Mouse (Mus musculus): ENCODE results near the gene Cog1. TPM values are rescaled to one million over a fixed set of nuclear protein-coding genes. Genes with fewer than 3 reads are reported as not detected.

Gene Cog1
- polyA plus RNA-seq (2015; fragmentation: Nextera tagmentation; extraction: Ambion mirVana): 32.4 and 36.3 TPM in 2 replicates

DNA sequence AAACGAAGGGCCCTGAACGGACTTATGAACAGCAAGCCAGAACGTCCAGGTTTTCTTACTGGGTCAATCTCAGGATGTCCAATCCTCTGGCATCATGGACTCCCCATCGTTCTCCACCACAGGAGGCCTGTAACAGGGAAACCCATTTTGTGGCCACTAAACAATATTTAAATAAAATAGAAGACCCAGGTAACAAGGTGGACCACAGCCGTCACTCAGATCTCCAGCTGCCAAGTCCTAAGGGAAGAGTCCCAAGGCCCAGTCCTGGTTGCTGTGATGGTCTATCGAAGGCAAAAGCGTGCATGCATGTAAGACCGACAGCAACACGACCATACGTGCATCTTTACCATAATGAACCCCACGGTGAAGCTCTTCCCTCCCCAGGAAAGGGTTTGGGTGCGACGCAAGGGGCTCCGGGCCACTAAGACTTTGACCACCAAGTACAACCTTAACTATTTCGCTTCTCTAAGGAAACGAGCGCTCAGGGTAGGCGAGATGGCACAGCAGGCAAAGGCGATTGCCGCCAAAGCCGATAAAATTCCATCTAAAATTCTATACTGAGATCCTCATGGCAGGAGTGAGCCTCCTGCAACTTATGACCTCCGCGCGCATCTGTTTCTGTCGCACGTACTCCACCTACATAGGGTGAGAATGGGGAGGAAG is at the start of gene Cog1:
Gene Cog1, plus strand, starts transcription at position 480 of the 663 bp plus-strand sequence.
- 42% methylated on average over 26 of the region's 26 CpGs for WGBS
- Histone ChIP-seq H3K4me1 (ENCODE audit: control insufficient read depth, insufficient read depth, low read length) (peaks cover 14% of the 10 kb centered on the region), H3K9ac (ENCODE audit: low read depth, low read length) (peak within 1 kb of the TSS; percentile 95), H3K36me3 (ENCODE audit: control insufficient read depth, insufficient read depth, low read length) (peaks cover 10% of the 10 kb centered on the region), H3K27me3 (ENCODE audit: control insufficient read depth, insufficient read depth, low read depth, low read length) (no peaks in the 10 kb centered on the region), H3K4me2 (ENCODE audit: low read length) (peak within 1 kb of the TSS; percentile 69), H3K9me3 (replicated peaks; ENCODE audit: control insufficient read depth, low read length, poor library complexity, severe bottlenecking) (no peaks in the 10 kb centered on the region), H3K27ac (ENCODE audit: low read length) (peak within 1 kb of the TSS; percentile 90), H3K4me3 (ENCODE audit: low read depth, low read length) (peak within 1 kb of the TSS; percentile 90)
- ATAC-seq: no peak

DNA sequence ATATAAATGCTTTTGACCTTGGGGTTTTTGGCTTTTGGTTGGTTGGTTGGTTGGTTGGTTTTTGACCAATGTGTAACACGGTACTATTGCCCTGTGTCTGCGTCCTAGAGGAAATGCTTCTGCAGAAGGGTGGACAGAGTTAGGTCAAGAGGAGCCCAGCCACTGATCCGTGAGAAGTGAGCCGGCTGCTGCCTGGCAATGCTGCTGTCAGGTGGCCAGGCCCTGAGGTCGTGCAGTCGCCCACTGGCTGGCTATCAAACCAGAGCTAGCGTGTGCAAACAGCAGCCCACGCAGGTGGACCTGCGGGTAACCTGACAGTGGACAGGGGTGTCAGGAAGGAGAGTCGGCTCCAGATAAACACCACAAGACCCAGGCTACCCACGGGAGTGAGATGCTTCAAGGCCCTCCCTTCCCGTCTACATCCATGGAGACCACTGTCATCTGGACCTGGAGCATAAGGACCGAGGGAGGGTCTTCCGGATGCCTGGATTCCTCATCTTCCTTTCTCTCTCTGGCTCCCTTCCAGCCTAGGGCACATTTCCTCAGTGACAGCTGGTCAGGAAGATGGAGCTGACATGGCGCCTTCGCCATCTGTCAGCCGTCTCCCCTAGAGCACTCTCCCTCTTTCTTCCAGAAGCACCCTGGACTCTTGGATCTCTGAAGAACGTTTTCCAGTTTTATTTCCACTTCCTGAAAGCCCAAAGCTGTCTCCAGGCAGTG is 48.3 kb upstream of the Cog1 start:
- WGBS: 72% methylated on average over 18 of the region's 18 CpGs
- Histone ChIP-seq H3K4me2 (ENCODE audit: low read length) (no peak overlapping the region), H3K9ac (ENCODE audit: low read depth, low read length) (no peak overlapping the region), H3K27me3 (ENCODE audit: control insufficient read depth, insufficient read depth, low read depth, low read length) (no peaks in the 10 kb centered on the region), H3K36me3 (ENCODE audit: control insufficient read depth, insufficient read depth, low read length) (no peaks in the 10 kb centered on the region), H3K27ac (ENCODE audit: low read length) (peak overlapping the region; percentile 59; the same call in 1 of the 2 replicates), H3K4me3 (ENCODE audit: low read depth, low read length) (no peak overlapping the region), H3K9me3 (replicated peaks; ENCODE audit: control insufficient read depth, low read length, poor library complexity, severe bottlenecking) (no peaks in the 10 kb centered on the region), H3K4me1 (ENCODE audit: control insufficient read depth, insufficient read depth, low read length) (peaks cover 12% of the 10 kb centered on the region)
- no peak for ATAC-seq

DNA sequence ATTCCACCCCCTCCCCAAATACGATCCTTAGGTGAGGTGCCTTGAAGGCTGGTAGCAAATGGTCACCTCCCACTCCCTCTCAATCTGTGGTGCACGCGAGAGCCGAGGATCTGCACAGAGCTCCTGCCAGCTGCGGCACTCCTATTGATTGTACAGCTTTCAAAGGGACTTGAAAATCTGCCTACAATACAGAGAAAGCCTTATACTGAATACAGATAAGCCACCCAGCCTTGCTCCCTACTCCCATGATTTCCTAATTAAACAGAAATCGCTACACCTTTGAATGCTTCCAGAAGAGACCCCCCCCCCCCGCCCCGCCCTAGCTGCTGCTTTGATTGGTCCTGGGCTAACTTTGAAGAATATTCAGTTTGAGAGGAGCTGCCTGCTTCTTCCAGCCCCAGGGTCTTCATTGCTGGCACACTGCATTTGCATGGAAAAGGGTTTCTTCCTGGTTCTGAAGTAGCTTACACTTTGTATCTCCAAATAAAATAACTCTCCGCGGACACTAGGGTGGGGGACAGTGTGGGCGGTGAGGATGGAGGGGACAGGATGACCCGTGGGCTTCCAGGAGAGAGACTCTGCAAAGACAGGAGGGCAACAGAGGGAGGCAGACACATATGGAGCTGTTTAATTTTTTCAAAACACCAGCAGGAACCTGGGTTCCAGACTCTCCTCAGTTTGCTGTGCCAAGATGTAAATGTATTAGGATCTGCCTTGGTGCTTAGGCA is 47.2 kb upstream of the Cog1 start:
- Histone ChIP-seq H3K27ac (ENCODE audit: low read length) (peak overlapping the region; percentile 60), H3K4me3 (ENCODE audit: low read depth, low read length) (no peak overlapping the region), H3K27me3 (ENCODE audit: control insufficient read depth, insufficient read depth, low read depth, low read length) (no peaks in the 10 kb centered on the region), H3K4me1 (ENCODE audit: control insufficient read depth, insufficient read depth, low read length) (peaks cover 12% of the 10 kb centered on the region), H3K36me3 (ENCODE audit: control insufficient read depth, insufficient read depth, low read length) (no peaks in the 10 kb centered on the region), H3K9ac (ENCODE audit: low read depth, low read length) (no peak overlapping the region), H3K4me2 (ENCODE audit: low read length) (0 out of 2 replicates have a peak overlapping the region, but pooled peaks have one; percentile 22), H3K9me3 (replicated peaks; ENCODE audit: control insufficient read depth, low read length, poor library complexity, severe bottlenecking) (no peaks in the 10 kb centered on the region)
- 25% methylated on average over 12 of the region's 12 CpGs for WGBS
- ATAC-seq: peak; percentile 83

DNA sequence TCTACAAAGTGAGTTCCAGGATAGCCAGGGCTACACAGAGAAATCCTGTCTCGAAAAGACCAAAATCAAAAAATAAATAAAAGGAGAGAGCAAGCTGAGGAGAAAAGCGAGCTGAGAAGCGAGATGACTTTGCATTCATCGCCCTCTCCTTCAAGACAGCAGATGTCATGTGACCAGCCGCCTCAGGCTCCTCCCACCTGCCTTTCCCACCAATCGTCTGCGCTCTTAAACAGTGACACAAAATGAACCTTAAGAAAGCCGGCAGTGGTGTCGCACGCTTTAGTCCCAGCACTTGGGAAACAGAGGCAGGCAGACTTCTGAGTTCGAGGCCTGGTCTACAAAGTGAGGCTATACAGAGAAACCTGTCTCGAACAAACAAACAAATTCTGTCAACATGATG is 41.4 kb upstream of the Cog1 start:
- ATAC-seq: no peak
- 96% methylated on average over 12 of the region's 12 CpGs for WGBS

GRCm38 (mm10) chr11:113609581-113609980 is 39.4 kb upstream of the Cog1 start:
- Histone ChIP-seq H3K27ac (ENCODE audit: low read length) (no peak overlapping the region), H3K36me3 (ENCODE audit: control insufficient read depth, insufficient read depth, low read length) (no peaks in the 10 kb centered on the region), H3K9ac (ENCODE audit: low read depth, low read length) (no peak overlapping the region), H3K4me3 (ENCODE audit: low read depth, low read length) (no peak overlapping the region), H3K9me3 (replicated peaks; ENCODE audit: control insufficient read depth, low read length, poor library complexity, severe bottlenecking) (no peaks in the 10 kb centered on the region), H3K27me3 (ENCODE audit: control insufficient read depth, insufficient read depth, low read depth, low read length) (no peaks in the 10 kb centered on the region), H3K4me2 (ENCODE audit: low read length) (no peak overlapping the region), H3K4me1 (ENCODE audit: control insufficient read depth, insufficient read depth, low read length) (peaks cover 3% of the 10 kb centered on the region; the same call in 1 of the 2 replicates)
- 85% methylated on average over 5 of the region's 5 CpGs for WGBS
- ATAC-seq: no peak

More for the DNA sequence above, 41.4 kb upstream of the Cog1 start:
- H3K27me3 ChIP-seq (ENCODE audit: control insufficient read depth, insufficient read depth, low read depth, low read length): no peaks in the 10 kb centered on the region
- no peak overlapping the region for H3K27ac ChIP-seq (ENCODE audit: low read length)
- no peaks in the 10 kb centered on the region for H3K36me3 ChIP-seq (ENCODE audit: control insufficient read depth, insufficient read depth, low read length)
- no peak overlapping the region for H3K9ac ChIP-seq (ENCODE audit: low read depth, low read length)
- H3K4me1 ChIP-seq (ENCODE audit: control insufficient read depth, insufficient read depth, low read length): peaks cover 3% of the 10 kb centered on the region; the same call in 1 of the 2 replicates
- H3K9me3 ChIP-seq (replicated peaks; ENCODE audit: control insufficient read depth, low read length, poor library complexity, severe bottlenecking): no peaks in the 10 kb centered on the region
- no peak overlapping the region for H3K4me2 ChIP-seq (ENCODE audit: low read length)
- H3K4me3 ChIP-seq (ENCODE audit: low read depth, low read length): no peak overlapping the region

- H3K36me3 ChIP-seq (ENCODE audit: control insufficient read depth, insufficient read depth, low read length): no peaks in the 10 kb centered on the region
- no peak overlapping the region for H3K4me3 ChIP-seq (ENCODE audit: low read depth, low read length)
- peaks cover 3% of the 10 kb centered on the region; the same call in 1 of the 2 replicates for H3K4me1 ChIP-seq (ENCODE audit: control insufficient read depth, insufficient read depth, low read length)
- H3K27ac ChIP-seq (ENCODE audit: low read length): no peak overlapping the region
- no peak overlapping the region for H3K4me2 ChIP-seq (ENCODE audit: low read length)
- ATAC-seq: no peak
- H3K9me3 ChIP-seq (replicated peaks; ENCODE audit: control insufficient read depth, low read length, poor library complexity, severe bottlenecking): no peaks in the 10 kb centered on the region
- WGBS: 79% methylated on average over 5 of the region's 5 CpGs
- H3K27me3 ChIP-seq (ENCODE audit: control insufficient read depth, insufficient read depth, low read depth, low read length): no peaks in the 10 kb centered on the region
- no peak overlapping the region for H3K9ac ChIP-seq (ENCODE audit: low read depth, low read length)
These were observed 38.7 kb upstream of the Cog1 start for GRCm38 (mm10) chr11:113610266-113610665.

DNA sequence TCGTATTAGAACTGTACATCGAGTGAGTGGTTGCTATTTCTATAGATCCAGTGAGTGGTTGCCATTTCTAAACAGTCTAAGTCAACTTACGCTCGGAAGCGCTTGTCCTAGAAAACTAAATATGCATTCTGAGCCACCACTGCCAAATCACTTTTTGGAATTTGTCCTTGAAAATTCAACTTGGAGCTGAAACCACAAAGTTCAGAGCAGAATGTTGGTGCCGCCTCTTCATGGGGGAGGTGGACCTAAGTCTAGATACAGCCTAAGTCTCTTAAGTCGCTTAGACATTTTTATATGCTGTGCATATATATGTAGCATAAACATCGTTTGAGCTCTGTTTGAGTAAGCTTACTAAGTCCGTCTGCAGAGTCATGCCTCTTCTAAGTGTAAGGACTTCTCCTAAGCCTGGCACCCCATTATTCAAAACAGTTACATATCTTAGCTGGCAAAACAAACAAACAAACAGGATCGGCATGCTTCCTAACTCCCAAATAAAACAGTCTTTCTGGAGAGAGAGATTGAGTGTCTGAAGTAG is 37.8 kb upstream of the Cog1 start:
- 87% methylated on average over 10 of the region's 10 CpGs for WGBS
- peaks cover 3% of the 10 kb centered on the region; the same call in 1 of the 2 replicates for H3K4me1 ChIP-seq (ENCODE audit: control insufficient read depth, insufficient read depth, low read length)
- no peak overlapping the region for H3K4me3 ChIP-seq (ENCODE audit: low read depth, low read length)
- H3K27me3 ChIP-seq (ENCODE audit: control insufficient read depth, insufficient read depth, low read depth, low read length): no peaks in the 10 kb centered on the region
- no peak for ATAC-seq
- H3K9me3 ChIP-seq (replicated peaks; ENCODE audit: control insufficient read depth, low read length, poor library complexity, severe bottlenecking): no peaks in the 10 kb centered on the region
- H3K9ac ChIP-seq (ENCODE audit: low read depth, low read length): no peak overlapping the region
- no peak overlapping the region for H3K27ac ChIP-seq (ENCODE audit: low read length)
- no peak overlapping the region for H3K4me2 ChIP-seq (ENCODE audit: low read length)
- no peaks in the 10 kb centered on the region for H3K36me3 ChIP-seq (ENCODE audit: control insufficient read depth, insufficient read depth, low read length)

GRCm38 (mm10) chr11:113611664-113612611 is 37.0 kb upstream of the Cog1 start:
- no peaks in the 10 kb centered on the region for H3K36me3 ChIP-seq (ENCODE audit: control insufficient read depth, insufficient read depth, low read length)
- no peak overlapping the region for H3K4me3 ChIP-seq (ENCODE audit: low read depth, low read length)
- peak overlapping the region; percentile 16 for H3K4me2 ChIP-seq (ENCODE audit: low read length)
- 9% methylated on average over 24 of the region's 24 CpGs for WGBS
- no peaks in the 10 kb centered on the region for H3K27me3 ChIP-seq (ENCODE audit: control insufficient read depth, insufficient read depth, low read depth, low read length)
- ATAC-seq: peak; percentile 82
- H3K9me3 ChIP-seq (replicated peaks; ENCODE audit: control insufficient read depth, low read length, poor library complexity, severe bottlenecking): no peaks in the 10 kb centered on the region
- H3K4me1 ChIP-seq (ENCODE audit: control insufficient read depth, insufficient read depth, low read length): peaks cover 3% of the 10 kb centered on the region; the same call in 1 of the 2 replicates
- no peak overlapping the region for H3K9ac ChIP-seq (ENCODE audit: low read depth, low read length)
- 0 out of 2 replicates have a peak overlapping the region, but pooled peaks have one; percentile 40 for H3K27ac ChIP-seq (ENCODE audit: low read length)
